Mouse (Mus musculus) forebrain, embryonic 16.5 days (tissue): ENCODE measurements around the gene Zfhx3. TPM values are rescaled to one million over a fixed set of nuclear protein-coding genes. Genes with fewer than 3 reads are reported as not detected.

Experiments used
- ATAC-seq: fragments of 200-750 bp; cut with Nextera tagmentation; 2 replicates; pipeline ENCODE4 v1.8.0; 2017; ENCODE audit warnings: mild to moderate bottlenecking, moderate library complexity
- H3K27ac ChIP-seq: fragments of 300-500 bp; sonication (generic); 2 replicates; pipeline ENCODE4 v1.5.1; 2014; ENCODE audit warnings: low read length, control low read depth
- H3K27me3 ChIP-seq: fragments of 300-500 bp; sonication (generic); replicated peaks from 2 replicates; pipeline ENCODE4 v1.6.1; 2014; ENCODE audit warnings: low read length; ENCODE audit not compliant: control insufficient read depth, insufficient read depth
- H3K36me3 ChIP-seq: fragments of 300-500 bp; sonication (generic); 2 replicates; pipeline ENCODE4 v1.6.1; 2014; ENCODE audit not compliant: control insufficient read depth, insufficient read depth
- H3K4me1 ChIP-seq: fragments of 300-500 bp; sonication (generic); replicated peaks from 2 replicates; pipeline ENCODE4 v1.6.1; 2014; ENCODE audit warnings: low read length; ENCODE audit not compliant: control insufficient read depth, insufficient read depth
- H3K4me2 ChIP-seq: fragments of 300-500 bp; sonication (generic); 2 replicates; pipeline ENCODE4 v1.6.1; 2014; ENCODE audit warnings: mild to moderate bottlenecking, low read length, control low read depth
- H3K4me3 ChIP-seq: fragments of 300-500 bp; sonication (generic); replicated peaks from 2 replicates; pipeline ENCODE4 v1.5.1; 2014; ENCODE audit warnings: mild to moderate bottlenecking, low read length, control low read depth
- H3K9ac ChIP-seq: fragments of 300-500 bp; sonication (generic); replicated peaks from 2 replicates; pipeline ENCODE4 v1.6.1; 2014; ENCODE audit warnings: low read depth, low read length, control low read depth
- H3K9me3 ChIP-seq: fragments of 300-500 bp; sonication (generic); 2 replicates; pipeline ENCODE4 v1.6.1; 2016; ENCODE audit warnings: low read length; ENCODE audit not compliant: control insufficient read depth
- WGBS: fragments of 180-500 bp; shearing (Covaris S2); extraction: QIAGEN DNeasy Blood & Tissue Kit; methylation state at CpG from one replicate; pipeline ENCODE4 v1.1.7; 2014; 5-methylcytosine and 5-hydroxymethylcytosine counted together
- polyA plus RNA-seq: library from polyadenylated mRNA; unstranded; fragments of >200 nt; fragmentation: Nextera tagmentation; extraction: Ambion mirVana; gene quantifications from 2 replicates; pipeline ENCODE4 v1.2.1, GENCODE M21; 2015

The Zfhx3 gene
- polyA plus RNA-seq, 1 experiment from 2014 or later = 14.6 TPM

DNA sequence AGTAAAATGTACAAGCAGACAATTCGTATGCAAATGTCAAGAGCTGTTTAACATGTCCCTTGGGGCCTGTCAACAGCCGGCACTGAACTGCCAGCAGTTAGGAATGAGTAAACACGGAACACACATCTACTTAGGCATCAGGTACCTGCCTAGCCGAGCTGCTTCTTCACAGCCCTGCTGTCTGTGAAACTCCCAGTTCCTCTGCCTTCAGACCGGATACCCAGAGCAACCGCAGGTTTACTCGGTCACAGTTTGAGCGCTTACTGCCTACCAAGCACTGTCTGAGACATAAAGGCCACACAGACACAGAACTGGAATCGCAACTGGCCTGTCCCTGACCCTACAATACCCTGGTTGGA lies 652.6 kb downstream of the Zfhx3 start:
- 52% methylated on average over 9 of the region's 9 CpGs for WGBS
- no peak overlapping the region for H3K4me3 ChIP-seq
- H3K4me2 ChIP-seq = no peak overlapping the region
- no peak overlapping the region for H3K9ac ChIP-seq
- no peaks in the 10 kb centered on the region for H3K9me3 ChIP-seq
- no peaks in the 10 kb centered on the region for H3K36me3 ChIP-seq
- peaks cover 15% of the 10 kb centered on the region for H3K4me1 ChIP-seq
- no peak for ATAC-seq
- no peak overlapping the region for H3K27ac ChIP-seq
- no peaks in the 10 kb centered on the region for H3K27me3 ChIP-seq

DNA sequence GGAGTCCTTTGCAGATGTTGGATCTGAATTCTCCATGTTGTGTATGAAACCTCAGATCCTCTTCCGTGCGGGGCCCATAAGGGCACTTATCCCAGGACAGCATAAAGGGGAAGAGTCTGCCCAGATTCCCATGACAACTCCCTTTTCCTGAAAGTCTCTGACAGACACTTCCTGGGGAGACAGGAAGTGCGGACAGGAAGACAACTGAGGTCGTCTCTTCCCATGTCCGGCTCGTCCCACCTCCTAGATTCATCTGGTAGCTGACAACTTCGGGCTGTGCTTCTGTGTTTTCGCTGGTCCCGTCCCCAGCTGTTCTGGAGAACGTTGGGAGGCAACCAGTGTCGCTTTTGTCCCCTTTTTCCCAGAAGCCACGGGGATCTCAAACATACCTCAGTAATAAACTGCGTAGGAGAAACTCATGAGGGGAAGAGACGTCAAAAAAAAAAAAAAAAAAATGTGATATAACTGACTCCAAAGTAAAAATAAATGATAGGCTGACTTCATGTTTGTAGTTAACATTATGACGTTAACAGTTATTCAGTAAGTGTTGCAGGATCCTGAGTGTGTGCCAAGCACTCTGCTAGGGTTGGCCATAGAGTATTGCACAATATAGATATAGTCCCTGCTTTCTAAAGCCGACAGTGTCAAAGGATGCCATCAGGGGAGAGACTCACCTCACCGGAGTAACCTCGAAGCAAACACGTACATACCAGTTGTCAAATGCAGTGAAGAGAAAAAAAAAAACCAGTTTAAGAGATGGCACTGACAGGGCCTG lies 653.5 kb downstream of the Zfhx3 start:
- Histone ChIP-seq H3K4me2 (no peak overlapping the region), H3K9me3 (no peaks in the 10 kb centered on the region), H3K9ac (no peak overlapping the region), H3K4me3 (no peak overlapping the region), H3K36me3 (no peaks in the 10 kb centered on the region), H3K4me1 (peaks cover 15% of the 10 kb centered on the region), H3K27ac (no peak overlapping the region), H3K27me3 (no peaks in the 10 kb centered on the region)
- ATAC-seq = no peak
- WGBS = 89% methylated on average over 19 of the region's 19 CpGs

DNA sequence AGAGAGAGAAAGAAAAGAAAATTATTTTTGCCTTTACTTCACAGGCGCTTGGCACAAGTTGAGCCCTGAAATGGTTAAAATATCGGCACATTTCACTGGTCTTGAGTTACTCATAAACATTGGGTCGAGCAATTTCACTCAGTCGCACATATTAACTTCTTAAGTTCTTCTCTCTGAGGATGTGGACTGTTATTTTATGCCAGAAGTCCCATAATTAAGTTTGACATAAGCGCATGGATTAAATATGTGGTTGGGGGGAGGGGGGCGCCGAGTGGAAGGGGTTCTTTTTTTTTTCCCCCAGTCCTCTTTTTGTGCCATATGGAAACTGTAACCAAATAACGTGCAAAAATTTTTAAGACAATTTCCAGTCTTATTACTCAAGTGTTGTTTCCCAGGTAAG lies 656.6 kb downstream of the Zfhx3 start:
- Histone ChIP-seq H3K9me3 (no peaks in the 10 kb centered on the region), H3K36me3 (no peaks in the 10 kb centered on the region), H3K4me2 (no peak overlapping the region), H3K9ac (no peak overlapping the region), H3K4me3 (no peak overlapping the region), H3K27me3 (no peaks in the 10 kb centered on the region), H3K4me1 (peaks cover 12% of the 10 kb centered on the region), H3K27ac (no peak overlapping the region)
- WGBS = 77% methylated on average over 8 of the region's 8 CpGs
- no peak for ATAC-seq

DNA sequence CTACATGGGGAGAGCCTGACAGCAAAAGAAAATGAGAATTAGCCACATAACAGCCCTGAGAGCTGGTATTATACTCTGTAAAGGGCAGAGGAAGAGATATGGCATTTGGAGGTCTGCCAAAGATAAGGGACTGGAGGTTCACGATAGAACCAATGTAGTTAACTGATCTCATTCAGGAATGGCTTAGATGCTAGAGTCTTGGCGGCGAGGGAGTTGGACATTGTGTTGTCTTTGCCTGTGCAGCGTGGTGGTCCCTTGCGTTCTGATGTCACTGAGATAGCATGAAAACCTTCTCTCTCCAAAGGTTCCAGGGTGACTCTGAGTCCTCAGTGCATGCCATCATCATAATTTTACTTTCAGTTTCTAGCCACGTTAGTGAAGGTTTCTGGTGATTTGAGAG lies 657.1 kb downstream of the Zfhx3 start:
- H3K36me3 ChIP-seq = no peaks in the 10 kb centered on the region
- no peak for ATAC-seq
- H3K4me2 ChIP-seq = no peak overlapping the region
- peaks cover 7% of the 10 kb centered on the region for H3K4me1 ChIP-seq
- no peaks in the 10 kb centered on the region for H3K9me3 ChIP-seq
- no peak overlapping the region for H3K27ac ChIP-seq
- H3K9ac ChIP-seq = no peak overlapping the region
- no peaks in the 10 kb centered on the region for H3K27me3 ChIP-seq
- no peak overlapping the region for H3K4me3 ChIP-seq
- 86% methylated on average over 6 of the region's 6 CpGs for WGBS

DNA sequence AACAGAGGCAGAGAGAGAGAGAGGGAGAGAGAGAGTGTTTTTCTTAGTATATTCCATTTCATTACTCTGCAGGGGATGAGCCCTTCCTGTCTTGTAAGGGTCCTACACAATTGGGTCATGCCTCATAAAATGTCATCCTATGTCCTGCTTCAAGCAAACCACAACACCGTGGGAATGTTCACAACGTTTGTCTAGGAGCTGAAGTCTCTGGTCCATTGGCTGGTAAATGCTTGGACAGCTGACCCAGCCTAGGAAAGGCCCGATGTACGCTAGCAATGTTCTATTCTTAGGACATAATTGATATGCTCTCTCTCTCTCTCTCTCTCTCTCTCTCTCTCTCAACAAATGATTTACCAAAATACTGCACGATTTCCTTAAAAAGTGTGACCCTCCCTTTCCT lies 666.2 kb downstream of the Zfhx3 start:
- no peak overlapping the region for H3K27ac ChIP-seq
- H3K27me3 ChIP-seq = no peaks in the 10 kb centered on the region
- H3K4me2 ChIP-seq = no peak overlapping the region
- H3K9ac ChIP-seq = no peak overlapping the region
- no peaks in the 10 kb centered on the region for H3K4me1 ChIP-seq
- ATAC-seq = no peak
- H3K4me3 ChIP-seq = no peak overlapping the region
- 82% methylated on average over 5 of the region's 5 CpGs for WGBS
- no peaks in the 10 kb centered on the region for H3K9me3 ChIP-seq
- no peaks in the 10 kb centered on the region for H3K36me3 ChIP-seq

DNA sequence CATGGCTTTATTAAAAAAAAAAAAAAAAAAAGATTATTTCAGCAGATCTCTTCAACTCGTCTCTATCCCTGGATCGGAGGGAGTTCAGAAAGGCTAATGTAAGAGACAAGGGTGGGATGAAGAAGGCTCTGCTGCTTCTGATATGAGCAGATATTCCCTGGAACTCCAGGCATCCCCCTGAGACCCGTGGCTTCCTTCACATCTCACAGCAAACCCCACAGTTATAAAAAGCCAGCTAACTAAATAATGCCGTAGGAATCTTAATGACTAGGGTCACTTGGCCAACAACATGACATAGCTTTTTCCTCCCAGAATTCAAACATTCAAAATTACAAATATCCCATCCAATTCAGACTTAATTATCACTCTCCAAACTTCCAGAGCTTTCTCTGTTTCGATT lies 666.7 kb downstream of the Zfhx3 start:
- Histone ChIP-seq H3K27me3 (no peaks in the 10 kb centered on the region), H3K27ac (no peak overlapping the region), H3K4me2 (no peak overlapping the region), H3K9me3 (no peaks in the 10 kb centered on the region), H3K4me1 (no peaks in the 10 kb centered on the region), H3K36me3 (no peaks in the 10 kb centered on the region), H3K9ac (no peak overlapping the region), H3K4me3 (no peak overlapping the region)
- ATAC-seq = no peak
- WGBS = 81% methylated on average over 5 of the region's 5 CpGs

DNA sequence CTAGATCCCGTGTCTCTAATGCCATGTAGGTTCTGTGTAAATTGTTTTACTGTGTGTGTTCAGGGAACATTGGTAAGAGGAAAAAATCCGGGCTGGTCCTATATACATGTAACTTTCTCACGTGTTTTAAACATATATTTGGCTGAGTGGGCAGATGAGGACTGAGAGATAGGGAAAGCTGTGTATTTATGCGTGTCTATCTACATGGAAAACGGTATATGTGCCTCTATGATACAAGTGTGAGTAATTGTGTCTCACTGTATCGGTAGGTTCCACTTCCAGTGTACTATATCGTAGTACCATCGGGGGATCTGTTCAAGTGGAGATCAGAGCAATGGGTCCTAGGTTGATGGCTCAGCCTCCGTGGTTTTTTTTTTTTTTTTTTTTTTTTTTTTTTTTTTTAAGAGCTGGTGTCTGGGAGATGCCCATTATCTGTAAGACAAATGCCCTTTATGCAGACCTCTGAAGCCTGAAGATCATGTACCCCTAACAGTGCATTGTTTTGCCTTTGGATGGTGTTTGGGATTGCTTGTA lies 668.8 kb downstream of the Zfhx3 start:
- 88% methylated on average over 9 of the region's 9 CpGs for WGBS
- Histone ChIP-seq H3K27me3 (no peaks in the 10 kb centered on the region), H3K27ac (no peak overlapping the region), H3K9me3 (no peaks in the 10 kb centered on the region; the same call in 1 of the 2 replicates), H3K36me3 (no peaks in the 10 kb centered on the region), H3K4me3 (no peak overlapping the region), H3K4me2 (no peak overlapping the region), H3K9ac (no peak overlapping the region), H3K4me1 (no peaks in the 10 kb centered on the region)
- no peak for ATAC-seq

DNA sequence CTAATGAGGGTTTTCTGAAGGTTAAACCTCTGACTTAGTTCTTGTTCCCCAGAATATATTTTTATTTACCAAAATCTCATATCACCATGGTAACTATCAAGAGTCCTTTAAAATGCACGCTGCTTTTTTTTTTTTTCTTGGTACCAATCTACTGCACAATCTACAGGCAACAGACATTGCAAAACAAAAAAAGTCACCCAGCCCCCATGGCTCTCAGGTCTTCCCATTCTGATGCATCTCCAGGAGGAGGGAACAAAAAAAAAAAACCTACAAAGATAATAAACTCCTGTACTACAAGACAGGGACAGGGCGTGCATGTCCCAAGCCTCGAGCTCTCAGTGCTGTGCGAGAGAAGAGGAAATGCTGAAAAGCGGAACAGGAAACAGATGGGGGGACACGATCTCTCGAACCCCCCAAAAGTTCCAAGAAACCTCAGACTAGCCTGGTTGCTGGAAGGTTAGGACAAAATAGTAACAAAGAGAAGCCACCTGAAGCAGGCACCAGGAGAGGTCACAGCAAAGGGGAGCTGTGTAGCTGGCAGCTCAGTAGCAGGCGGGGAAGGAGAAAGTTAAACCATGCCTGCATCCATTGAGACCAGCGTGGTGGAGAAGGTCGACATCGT lies 669.5 kb downstream of the Zfhx3 start:
- Histone ChIP-seq H3K9me3 (no peaks in the 10 kb centered on the region; the same call in 1 of the 2 replicates), H3K27me3 (no peaks in the 10 kb centered on the region), H3K27ac (no peak overlapping the region), H3K4me1 (no peaks in the 10 kb centered on the region), H3K36me3 (no peaks in the 10 kb centered on the region), H3K9ac (no peak overlapping the region), H3K4me2 (no peak overlapping the region), H3K4me3 (no peak overlapping the region)
- WGBS = 73% methylated on average over 11 of the region's 11 CpGs
- ATAC-seq = no peak

DNA sequence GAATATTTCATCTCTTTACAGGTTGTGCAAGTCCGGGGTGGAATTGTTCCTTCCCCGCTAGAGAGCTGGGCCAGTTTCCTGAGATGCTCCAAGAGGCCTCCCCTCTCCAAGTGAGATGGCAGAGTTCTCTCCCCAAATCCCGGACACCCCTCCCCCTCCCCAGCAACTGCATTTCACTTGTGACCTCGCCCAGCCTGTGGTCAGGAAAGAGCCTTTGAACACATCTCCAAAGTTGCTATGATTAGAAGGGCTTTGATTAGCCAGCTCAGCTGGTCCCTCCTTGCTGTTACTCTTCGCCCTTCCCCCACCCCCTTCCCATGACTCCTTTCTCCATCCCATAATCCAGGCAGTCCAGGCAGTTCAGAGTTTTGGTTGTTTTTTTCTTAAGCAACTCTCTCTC lies 670.4 kb downstream of the Zfhx3 start:
- Histone ChIP-seq H3K4me3 (no peak overlapping the region), H3K4me2 (no peak overlapping the region), H3K4me1 (no peaks in the 10 kb centered on the region), H3K27ac (no peak overlapping the region), H3K36me3 (no peaks in the 10 kb centered on the region), H3K27me3 (no peaks in the 10 kb centered on the region), H3K9ac (no peak overlapping the region), H3K9me3 (no peaks in the 10 kb centered on the region; the same call in 1 of the 2 replicates)
- 16% methylated on average over 5 of the region's 5 CpGs for WGBS
- no peak for ATAC-seq
